Mouse (Mus musculus) mouse embryonic stem cell (cell line): Measurements from ENCODE around the gene Rgs7.

ENCODE experiments used
- in situ Hi-C, 2 experiments: fragments of 300-500 bp; cut with MboI; formaldehyde crosslinking; loops; 1 replicate in 1 of 2; 3 replicates in 1 of 2; pipeline ENCODE4 v1.14.3; 2019 to 2020; ENCODE audit warnings: low sequenced_read_pairs in 2 of 2, low pct_unique_long_range_greater_than_20kb in 1 of 2, mixed read lengths in 1 of 2; ENCODE audit not compliant: unreplicated experiment in 1 of 2

Rgs7 gene

DNA sequence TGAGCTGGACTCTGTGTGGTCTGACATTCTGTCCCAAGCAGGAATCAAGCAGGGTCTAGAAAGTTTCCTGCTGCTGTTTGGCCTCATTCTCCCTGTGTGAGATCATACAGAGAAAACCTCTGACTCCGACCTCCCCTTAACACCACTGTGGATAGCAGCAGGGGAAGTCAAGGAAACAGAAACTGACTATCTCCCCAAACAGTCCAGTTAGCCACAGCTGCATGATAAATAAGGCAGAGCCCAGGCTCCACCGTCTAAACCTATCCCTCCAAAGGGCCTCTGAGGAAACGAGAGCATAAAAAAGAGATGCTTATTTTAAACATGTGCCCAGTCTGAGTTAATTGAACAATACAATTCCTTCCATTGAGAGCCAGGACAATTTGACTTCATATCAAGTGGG lies 395.3 kb downstream of the Rgs7 start:
- in situ Hi-C loops = no loop called here

DNA sequence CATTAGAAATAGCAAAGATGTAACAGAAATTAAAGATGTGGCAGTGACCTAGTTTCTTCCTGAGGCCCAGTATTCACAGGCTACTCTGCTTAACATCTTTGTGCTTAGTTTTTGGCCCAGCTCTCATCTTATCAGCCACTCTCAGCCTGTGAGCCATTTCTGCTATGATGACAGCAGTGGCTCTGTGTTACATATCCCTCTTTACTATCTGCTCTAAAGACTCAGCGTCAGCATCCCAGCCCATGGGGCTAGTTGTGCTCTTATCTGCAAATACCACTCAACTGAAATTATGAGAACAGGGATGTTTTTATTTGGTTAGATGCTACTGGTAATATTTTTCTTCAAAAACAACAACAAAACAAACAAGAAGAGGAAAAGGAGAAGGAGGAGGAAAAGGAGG lies 410.2 kb downstream of the Rgs7 start:
- in situ Hi-C loops = no loop called here

DNA sequence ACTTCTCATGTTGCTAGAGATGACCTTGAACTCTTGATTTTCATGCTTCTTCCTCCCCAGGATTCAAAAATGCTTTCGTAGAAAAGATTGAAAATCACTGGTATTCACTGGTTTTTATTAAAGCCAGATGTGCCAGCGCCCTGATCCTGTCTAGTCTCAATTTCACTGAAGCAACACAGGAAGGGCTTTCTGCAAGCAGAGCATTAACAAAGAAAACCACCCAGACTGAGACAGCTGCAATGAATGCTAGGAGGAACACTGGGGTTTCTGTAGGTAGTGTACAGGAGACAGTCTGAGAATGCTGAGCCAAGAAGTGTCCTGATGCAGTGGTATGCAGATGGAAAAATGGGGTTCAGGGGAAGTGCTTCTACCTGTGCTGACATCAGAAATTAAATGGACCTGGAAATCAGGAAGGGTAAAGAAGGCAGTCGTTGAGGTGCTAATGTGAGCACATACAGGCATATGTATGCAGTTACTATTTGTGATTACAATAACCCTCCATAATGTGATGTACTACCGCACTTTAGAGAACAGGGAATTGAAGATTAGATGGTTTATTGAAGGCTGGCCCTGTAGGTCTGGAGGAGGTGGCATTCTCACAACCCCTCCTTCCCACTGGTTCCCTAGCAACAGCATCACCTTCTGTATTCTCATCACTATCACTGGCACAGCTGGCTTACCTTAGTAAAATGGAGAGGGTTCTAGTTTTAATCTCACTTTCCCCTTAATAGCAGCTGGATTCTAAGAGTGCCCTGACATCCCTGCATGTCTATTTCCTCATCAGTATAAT lies 412.3 kb downstream of the Rgs7 start:
- in situ Hi-C loops = no loop called here

DNA sequence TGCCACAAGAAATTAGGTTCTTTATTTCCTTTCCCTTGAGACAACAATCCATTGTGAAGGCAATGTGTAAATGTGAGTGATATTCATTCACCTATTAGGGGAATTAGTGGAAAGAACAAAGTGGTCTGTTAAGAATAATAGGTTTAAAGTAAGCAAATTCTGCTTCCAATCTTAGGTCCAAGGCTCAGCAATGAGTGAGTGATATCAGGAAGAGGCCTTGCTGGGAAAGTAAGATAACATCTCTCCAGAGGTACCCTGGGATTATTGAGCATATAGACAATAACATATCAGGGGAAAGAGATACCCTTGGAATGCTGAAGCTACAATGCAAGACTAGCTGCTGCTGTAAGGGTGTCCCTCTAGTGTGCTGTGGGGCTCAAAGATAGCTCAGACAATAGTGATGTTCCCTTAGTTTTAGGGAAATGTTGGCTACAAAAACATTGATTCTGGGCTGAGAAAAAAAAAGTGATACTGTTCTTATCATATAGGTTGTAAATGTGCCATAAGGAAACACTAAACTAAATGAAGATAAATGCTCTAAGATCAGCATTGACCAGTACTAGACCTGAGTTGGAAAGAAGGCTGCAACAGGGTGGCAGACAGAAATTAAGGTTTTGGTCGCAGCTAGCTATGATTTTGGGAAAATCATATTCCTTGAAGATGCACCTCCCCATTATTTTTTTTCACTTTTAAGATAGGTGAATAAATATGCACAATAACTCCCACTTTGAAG lies 418.6 kb downstream of the Rgs7 start:
- in situ Hi-C loops = no loop called here

DNA sequence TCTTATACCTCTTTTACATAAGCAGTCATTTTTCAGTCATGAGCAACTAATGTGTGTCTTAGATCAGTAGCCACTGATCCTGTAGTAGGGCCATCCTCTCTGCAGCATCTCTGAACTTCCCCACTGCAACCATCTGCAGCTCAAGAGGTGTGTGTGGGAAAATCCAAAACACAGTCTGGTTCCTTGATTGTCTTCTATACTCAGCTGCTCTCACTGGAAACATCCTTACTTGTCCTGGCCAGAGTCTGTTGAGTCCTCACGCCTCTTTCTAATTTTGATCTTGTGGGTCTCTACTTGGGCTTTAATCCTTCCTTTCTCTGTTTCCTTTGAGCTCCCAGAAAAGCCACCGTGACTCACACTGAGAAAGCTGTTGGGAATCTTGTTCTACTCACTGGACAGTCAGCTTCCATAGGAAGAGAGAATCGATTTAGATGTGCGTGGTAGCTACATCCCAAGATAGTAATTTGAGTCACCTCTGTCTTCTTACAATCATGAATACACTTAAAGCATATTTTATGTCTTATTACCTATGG lies 422.5 kb downstream of the Rgs7 start:
- in situ Hi-C loops = no loop called here

DNA sequence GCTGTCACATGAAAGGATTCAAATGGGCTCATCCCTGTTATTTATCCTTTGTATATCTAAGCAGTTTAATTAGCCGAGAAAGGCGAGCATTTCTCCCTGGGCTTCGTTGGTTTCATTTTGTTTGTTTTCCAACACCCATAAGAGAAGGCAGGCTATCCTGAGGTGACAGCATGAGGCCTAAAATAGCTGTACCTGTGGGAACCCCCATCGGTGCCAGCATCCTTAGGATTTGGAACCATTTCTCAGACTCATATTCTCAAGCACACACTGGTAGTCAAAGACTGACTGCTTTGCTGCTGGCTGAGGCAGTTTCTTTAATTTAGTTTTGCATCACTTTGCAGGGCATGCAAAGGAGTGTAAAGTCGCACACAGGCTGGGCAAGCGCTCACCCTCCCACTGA lies 443.2 kb downstream of the Rgs7 start:
- in situ Hi-C loops = no loop called here

DNA sequence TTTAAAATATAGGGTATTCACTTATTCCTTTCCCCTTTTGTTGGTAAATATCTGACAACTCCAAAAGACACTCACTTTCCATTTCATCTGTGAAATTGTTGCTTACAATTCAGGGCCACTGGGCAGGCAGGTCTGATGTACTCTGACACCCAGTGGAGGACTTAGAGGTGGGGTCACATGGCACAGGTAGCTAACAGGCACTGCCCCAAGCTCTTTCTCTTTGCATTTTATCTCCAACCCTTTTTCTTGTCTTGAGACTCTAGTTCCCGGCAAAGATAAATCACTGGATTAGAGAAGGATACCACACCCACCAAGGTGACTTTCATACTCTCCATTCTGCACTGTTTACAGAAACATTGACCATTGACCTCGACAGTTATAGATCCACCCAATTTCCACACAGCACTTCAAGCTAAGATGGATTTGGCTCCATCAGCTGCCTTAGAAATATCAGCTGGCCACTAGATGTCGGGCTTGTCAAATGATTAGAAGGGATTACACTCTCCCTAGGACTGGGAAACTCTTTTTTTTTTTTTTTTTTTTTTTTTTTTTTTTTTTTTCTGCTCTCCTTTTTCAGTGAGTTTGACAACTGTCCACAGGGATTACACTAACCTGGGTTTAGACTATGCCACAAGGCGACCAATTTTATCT lies 451.0 kb downstream of the Rgs7 start:
- in situ Hi-C loops = no loop called here

DNA sequence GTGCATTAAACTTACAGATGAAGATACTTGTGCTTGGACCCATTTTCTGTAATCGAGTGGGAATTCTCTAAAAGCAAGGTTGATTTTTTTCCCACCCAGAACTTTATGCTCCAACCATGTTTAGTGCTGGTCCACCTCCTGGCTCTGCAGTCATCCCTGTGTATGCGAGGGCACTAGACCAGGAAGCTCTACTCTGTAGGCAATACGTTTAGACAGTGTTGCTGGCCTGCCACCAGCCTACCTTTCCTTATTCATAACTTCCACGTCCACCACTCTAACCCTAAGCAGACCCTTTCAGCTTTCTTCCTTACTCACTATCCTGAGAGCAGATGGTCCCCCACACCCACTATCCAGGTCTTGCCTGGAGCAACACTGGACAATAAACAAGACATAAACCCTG lies 452.3 kb downstream of the Rgs7 start:
- in situ Hi-C loops = no loop called here

DNA sequence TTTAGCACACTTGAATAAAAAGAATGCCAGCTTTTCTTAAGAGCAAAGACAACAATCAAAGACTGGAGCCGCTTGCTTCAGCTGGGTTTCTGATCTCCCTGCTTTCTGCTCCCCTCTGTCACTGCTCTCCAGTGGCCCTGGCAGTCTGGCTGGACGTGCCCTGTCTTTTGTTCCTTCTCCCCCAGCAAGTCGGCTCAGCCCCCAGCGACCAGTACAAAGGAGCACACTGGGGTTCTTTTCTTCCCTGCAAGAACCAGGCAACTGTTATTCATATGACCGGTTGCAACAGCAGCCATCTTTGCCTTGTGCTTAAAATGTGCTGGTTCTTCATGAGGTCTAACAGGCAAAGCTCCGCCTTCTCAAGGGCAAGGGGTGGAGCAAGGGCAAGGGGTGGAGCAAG lies 452.7 kb downstream of the Rgs7 start:
- in situ Hi-C loops = no loop called here

DNA sequence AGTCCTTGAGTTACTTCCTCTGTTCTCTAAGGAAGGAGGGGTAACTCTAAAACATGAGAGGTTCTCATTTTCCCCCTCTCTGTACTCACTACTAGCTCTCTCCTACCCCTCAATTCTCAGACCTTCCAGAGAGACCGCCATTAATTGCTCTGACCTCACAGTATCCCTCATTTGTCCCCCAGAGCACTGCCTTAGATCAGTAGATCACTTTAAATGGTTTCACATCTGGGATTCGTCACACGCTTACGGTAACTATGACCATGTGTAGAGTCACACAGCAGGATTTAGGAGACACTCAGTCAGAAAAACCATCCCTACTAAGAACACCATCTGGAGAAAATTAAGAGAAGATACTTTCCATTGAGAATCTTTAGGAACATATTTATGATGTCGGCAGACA lies 456.8 kb downstream of the Rgs7 start:
- in situ Hi-C loops = no loop called here

DNA sequence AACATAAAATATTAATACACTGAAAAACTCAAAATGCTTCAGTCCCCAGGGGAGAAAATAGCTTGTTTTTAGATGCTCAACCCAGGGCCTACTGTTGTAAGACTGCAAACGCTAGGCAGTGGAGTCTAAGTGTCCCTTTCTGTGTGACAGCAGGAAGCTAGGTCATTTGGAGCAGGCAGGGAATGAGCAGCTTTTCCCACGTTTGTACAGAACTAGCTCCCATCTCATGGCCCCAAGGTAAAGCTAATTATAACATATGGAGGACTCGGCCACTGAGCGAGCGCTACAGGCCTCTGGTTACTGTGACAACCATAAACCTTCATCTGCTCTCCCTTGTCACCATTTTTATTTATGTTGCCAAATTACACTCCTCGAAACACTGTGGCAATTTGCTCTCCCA lies 460.3 kb downstream of the Rgs7 start:
- in situ Hi-C loops = no loop called here

DNA sequence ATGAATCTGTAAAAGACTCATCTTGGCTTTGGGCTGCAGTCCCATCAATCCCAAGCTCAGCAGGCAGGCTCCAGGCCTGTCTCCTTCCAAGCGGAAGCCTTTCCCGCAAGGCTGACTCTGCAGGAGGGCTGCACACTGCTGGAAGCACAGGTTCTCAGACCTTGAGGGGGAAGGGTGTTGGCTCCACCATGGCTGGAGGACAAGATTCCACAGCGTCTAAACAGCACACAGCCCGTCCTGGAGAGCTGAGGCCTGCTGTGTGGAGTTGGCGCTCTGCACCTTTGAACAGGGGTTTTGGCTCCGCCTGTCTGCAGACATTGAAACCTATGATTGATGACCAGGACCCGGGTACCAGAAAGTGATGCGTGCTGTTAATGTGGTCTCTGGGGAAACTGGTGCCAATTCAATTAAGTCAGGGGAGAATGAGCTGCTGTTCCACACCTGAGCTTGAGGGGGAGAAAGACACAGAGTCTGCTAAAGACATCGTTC lies 463.5 kb downstream of the Rgs7 start:
- in situ Hi-C loops = no loop called here

DNA sequence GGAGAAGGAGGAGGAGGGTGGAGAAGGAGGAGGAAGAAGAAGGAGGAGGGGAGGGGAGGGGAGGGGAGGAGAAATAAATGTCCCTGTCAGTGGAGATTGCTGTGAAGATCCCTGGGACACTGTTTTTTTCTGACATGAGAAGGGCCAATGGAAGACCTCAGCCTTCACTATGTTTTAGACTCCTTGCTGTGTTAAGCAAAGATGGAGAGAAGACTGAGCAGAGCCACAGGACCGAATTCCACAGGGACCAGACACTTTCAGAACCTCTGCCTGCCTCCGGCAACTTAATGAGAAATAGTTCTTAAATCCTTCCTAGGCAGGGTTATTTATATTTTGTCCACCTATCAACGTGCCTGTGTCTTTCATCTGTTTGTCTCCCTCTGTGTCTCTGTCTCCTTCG lies 464.0 kb downstream of the Rgs7 start:
- in situ Hi-C loops = no loop called here

DNA sequence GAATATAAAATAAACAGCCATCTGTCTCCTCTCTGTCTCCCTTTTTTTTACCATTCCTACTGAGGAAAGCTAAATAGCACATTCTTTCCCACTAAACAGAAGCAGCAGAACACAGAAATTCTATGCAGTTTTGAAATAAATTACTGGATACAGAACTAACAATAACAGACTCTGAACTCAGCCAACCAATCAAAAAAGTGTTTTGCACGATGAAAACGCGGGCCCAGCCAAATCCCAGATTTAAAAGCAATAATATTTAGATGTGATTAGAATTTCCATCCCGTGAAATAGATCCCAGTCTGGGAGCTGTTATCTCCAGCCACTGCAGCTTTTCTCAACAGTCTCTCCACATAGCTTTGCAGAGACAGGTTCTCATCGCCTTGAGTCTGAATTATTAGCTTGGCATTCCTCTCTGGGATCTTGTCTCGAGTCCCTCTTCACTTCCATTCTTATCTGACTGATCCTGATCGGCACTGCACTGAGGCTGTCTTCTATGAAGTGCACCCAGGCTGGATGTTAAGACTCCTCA lies 466.5 kb downstream of the Rgs7 start:
- in situ Hi-C loops = no loop called here

DNA sequence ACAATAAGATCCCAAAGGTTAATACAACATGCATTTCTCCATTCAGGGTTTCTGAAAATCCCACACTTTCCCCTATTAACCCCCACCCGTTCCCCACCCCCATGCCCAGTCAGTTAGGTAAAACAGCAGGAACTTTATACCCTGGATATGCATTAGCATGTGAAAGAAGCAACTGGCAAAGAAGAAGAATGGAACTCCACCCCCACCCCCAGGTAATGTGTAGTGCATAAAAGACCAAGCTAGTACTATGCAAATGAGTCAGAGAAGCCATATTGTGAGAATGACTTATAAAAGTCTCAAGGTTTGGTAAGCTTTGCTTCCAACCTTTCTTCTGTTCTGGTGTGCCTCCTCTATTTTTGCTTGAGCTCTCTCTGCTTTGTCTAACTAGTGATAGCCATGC lies 468.2 kb downstream of the Rgs7 start:
- in situ Hi-C loops = no loop called here
